Mouse (Mus musculus) embryonic fibroblast, embryonic 13.5 days (primary cell): ENCODE data around the gene Col25a1.

Source experiments
- CTCF ChIP-seq: IDR thresholded peaks from 2 replicates; pipeline ENCODE4 v1.5.1; 2011; ENCODE audit warnings: mild to moderate bottlenecking, control low read depth, low read length, moderate library complexity, borderline replicate concordance; ENCODE audit not compliant: insufficient read depth
- POLR2A ChIP-seq: IDR thresholded peaks from 2 replicates; pipeline ENCODE4 v1.6.1; 2011; ENCODE audit warnings: low read depth, mild to moderate bottlenecking, control low read depth, low read length, moderate library complexity

DNA sequence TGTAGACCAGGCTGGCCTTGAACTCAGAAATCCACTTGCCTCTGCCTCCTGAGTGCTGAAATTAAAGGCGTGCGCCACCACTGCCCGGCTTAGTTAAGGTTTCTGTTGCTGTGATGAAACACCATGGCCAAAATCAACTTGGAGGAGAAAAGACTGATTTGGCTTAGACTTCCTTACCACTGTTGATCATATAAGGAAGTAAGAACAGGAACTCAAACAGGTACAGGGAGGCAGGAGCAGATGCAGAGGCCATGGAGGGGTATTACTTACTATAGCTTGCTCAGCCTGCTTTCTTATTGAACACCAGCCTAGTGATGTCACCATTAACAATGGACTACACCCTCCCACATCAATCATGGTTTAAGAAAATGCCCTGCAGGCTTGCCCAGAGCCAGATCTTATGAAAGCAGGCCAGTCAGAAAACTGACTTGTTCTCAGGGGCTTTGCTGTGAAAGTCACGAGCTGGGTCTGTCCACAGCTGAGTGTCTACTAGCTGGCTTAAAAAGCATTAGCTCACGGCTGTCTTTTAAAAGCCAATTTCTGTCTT, 249.1 kb downstream of the Col25a1 start:
- TF ChIP-seq CTCF: no peak
- no peak for TF ChIP-seq POLR2A
